Mouse (Mus musculus) intestine, embryonic 15.5 days (tissue): ENCODE measurements around the gene Mt4. TPM values are rescaled to one million over a fixed set of nuclear protein-coding genes. Genes with fewer than 3 reads are reported as not detected.
"Not testable (repeated sequence)": the region's sequence is repeated elsewhere in the genome, so short reads cannot be mapped to it uniquely, and the experiment has no call there.

Experiments used
- ATAC-seq: fragments of 200-750 bp; cut with Nextera tagmentation; 2 replicates; pipeline ENCODE4 v1.8.0; 2017; ENCODE audit warnings: moderate TSS enrichment, moderate library complexity
- H3K27ac ChIP-seq: fragments of 300-500 bp; sonication (generic); 2 replicates; pipeline ENCODE4 v1.5.1; 2015; ENCODE audit warnings: mild to moderate bottlenecking, inconsistent platforms
- H3K27me3 ChIP-seq: fragments of 300-500 bp; sonication (generic); replicated peaks from 2 replicates; pipeline ENCODE4 v1.6.1; 2015; ENCODE audit warnings: inconsistent platforms
- H3K36me3 ChIP-seq: fragments of 300-500 bp; sonication (generic); 2 replicates; pipeline ENCODE4 v1.6.1; 2015; ENCODE audit warnings: inconsistent platforms
- H3K4me1 ChIP-seq: fragments of 300-500 bp; sonication (generic); replicated peaks from 2 replicates; pipeline ENCODE4 v1.6.1; 2015; ENCODE audit warnings: inconsistent platforms
- H3K4me2 ChIP-seq: fragments of 300-500 bp; sonication (generic); replicated peaks from 2 replicates; pipeline ENCODE4 v1.6.1; 2015; ENCODE audit warnings: mild to moderate bottlenecking, inconsistent platforms
- H3K4me3 ChIP-seq: fragments of 300-500 bp; sonication (generic); replicated peaks from 2 replicates; pipeline ENCODE4 v1.5.1; 2015; ENCODE audit warnings: inconsistent platforms
- H3K9ac ChIP-seq: fragments of 300-500 bp; sonication (generic); 2 replicates; pipeline ENCODE4 v1.6.1; 2015; ENCODE audit warnings: inconsistent platforms
- H3K9me3 ChIP-seq: fragments of 300-500 bp; sonication (generic); 2 replicates; pipeline ENCODE4 v1.6.1; 2016; ENCODE audit warnings: inconsistent platforms
- WGBS: fragments of 180-500 bp; shearing (Covaris S2); methylation state at CpG from one replicate; pipeline ENCODE4 v1.1.7; 2015; 5-methylcytosine and 5-hydroxymethylcytosine counted together
- polyA plus RNA-seq: library from polyadenylated mRNA; unstranded; fragments of >200 nt; fragmentation: Nextera tagmentation; extraction: Ambion mirVana; gene quantifications from 2 replicates; pipeline ENCODE4 v1.2.1, GENCODE M21; 2015

The Mt4 gene
- polyA plus RNA-seq, 1 experiment from 2014 or later: 4.1 TPM

DNA sequence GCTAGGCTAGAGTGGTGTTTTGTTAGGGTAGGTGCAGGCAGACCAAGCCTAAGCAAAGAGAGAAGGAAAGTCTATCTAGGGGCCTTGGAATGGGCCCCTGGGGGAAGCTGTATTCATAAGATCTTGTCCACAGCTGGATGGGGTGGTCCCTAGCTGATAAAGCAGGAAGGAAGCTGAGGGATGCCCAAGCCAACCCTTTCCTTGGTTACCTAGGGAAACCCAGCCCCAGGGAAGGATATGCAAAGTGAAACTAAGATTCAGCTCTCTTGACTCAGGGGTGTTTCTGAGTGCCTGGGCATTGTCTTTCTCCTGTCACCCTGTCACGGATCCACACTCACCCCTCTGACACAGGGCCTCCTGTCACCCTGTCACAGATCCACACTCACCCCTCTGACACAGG, 23.6 kb upstream of the Mt4 start:
- ATAC-seq: no peak
- Histone ChIP-seq H3K4me1 (no peaks in the 10 kb centered on the region), H3K4me2 (no peak overlapping the region), H3K9ac (no peak overlapping the region), H3K27ac (no peak overlapping the region), H3K9me3 (no peaks in the 10 kb centered on the region), H3K36me3 (no peaks in the 10 kb centered on the region), H3K4me3 (no peak overlapping the region), H3K27me3 (no peaks in the 10 kb centered on the region)
- WGBS: 26% methylated on average over 1 of the region's 1 CpGs

DNA sequence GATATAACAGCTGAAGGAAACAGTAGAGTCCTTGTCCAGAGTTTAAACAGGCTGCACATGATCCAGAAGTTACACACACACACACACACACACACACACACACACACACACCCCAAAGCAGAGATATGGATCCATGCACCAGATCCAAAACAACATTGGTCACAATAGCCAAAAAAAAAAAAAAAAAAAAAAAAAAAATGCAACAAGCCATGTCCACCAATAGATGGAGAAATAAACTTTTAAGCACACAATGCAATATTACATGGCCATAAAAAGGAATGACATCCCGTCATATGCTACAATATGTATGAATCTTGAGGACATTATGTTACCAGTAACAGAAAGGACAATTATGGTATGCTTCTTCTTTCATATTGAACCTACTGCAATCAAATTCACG, 23.0 kb upstream of the Mt4 start:
- H3K9me3 ChIP-seq: no peaks in the 10 kb centered on the region
- 89% methylated on average over 2 of the region's 2 CpGs for WGBS
- no peaks in the 10 kb centered on the region for H3K27me3 ChIP-seq
- H3K36me3 ChIP-seq: no peaks in the 10 kb centered on the region
- no peak overlapping the region for H3K4me3 ChIP-seq
- H3K9ac ChIP-seq: no peak overlapping the region
- no peak overlapping the region for H3K4me2 ChIP-seq
- H3K27ac ChIP-seq: no peak overlapping the region
- H3K4me1 ChIP-seq: no peaks in the 10 kb centered on the region
- no peak for ATAC-seq

DNA sequence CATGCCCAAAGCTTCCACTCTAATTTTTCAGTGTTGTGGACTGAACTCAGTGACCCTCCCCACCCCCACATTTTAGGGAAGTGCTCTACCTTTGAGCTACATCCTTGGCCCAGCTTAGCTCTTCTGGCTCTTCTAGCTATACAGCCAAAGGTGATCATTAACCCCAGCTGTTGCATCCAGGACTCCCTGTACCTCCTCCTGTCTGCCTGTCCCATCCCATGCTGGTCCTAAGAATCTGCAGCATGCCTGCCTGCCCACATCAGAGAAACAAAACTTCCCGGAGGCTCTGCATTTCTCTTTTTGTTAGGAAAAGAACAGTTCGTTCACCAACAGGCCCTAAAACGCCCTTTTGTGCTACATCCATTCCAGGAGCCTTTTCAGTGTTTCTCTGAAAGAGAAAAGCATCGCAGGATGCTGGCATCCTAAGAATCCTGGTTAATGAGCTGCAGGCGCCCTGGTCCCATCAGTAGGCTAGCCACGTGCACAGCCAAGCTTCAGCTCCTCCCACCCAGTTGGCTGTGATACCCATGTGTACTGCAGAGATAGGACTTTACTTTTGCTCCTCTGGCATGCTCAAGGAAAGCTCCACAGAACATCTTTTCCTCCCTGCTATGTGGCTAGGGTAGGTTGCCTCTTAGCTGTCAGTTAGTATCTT, 18.1 kb upstream of the Mt4 start:
- Histone ChIP-seq H3K9ac (no peak overlapping the region), H3K36me3 (no peaks in the 10 kb centered on the region), H3K4me2 (no peak overlapping the region), H3K4me3 (no peak overlapping the region), H3K9me3 (no peaks in the 10 kb centered on the region), H3K27ac (no peak overlapping the region), H3K27me3 (no peaks in the 10 kb centered on the region), H3K4me1 (no peaks in the 10 kb centered on the region)
- no peak for ATAC-seq
- whole genome bisulfite sequencing: 12% methylated on average over 6 of the region's 6 CpGs

DNA sequence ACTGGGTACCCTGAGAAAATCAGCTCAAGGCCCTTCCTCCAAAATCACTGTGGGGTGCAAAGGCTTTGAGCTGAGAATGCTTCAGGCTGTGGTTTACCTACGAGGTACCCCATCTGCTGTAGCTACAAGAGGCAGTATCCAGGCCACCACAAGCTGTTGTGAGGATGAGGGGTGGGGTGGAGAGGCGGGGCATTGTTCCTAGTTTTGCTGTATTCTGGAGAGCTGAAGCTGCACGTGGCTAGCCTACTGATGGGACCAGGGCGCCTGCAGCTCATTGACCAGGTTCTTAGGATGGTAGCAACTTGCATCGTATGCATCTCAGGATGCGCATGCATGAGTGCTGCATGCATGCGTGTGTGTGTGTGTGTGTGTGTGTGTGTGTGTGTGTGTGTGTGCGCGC, 15.4 kb upstream of the Mt4 start:
- no peaks in the 10 kb centered on the region for H3K27me3 ChIP-seq
- no peaks in the 10 kb centered on the region for H3K4me1 ChIP-seq
- H3K36me3 ChIP-seq: no peaks in the 10 kb centered on the region
- H3K27ac ChIP-seq: no peak overlapping the region
- H3K9ac ChIP-seq: no peak overlapping the region
- H3K4me3 ChIP-seq: no peak overlapping the region
- H3K4me2 ChIP-seq: no peak overlapping the region
- 85% methylated on average over 9 of the region's 9 CpGs for WGBS
- no peak for ATAC-seq
- H3K9me3 ChIP-seq: no peaks in the 10 kb centered on the region

DNA sequence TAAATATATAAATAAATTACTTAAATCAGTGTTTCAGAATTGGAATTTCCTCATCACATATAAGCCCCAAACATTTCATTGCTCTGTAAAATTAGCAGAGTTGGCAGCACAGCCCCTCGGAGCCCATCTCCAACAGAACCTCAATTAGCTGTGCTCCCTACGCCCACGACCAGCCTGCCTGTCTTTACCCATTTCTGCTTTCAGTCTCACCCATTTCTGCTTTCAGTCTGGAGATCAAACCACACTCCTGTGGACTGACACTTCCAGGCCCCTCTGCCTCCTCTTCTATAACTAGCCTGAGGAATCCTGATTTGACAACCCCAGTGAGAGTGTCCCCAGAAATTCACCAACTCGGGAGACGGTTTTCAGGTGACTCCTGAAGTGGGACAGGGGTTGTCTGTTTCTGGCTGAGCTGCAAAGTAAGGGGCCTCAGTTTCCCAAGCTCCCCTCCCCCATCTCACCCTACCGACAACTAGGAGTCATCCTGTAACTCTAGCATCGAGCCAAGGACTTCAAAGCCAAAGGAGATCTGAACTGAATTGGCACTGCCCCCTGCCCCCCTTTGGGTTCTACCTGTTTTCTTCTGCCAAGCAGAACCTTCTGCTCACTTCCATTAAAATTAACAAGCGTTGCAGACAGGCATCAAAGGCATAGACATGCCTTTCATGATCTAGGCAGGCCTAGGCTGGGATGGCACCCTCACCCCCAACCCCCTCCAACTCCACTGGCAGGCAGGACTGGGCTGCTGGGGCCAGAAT, 14.1 kb upstream of the Mt4 start:
- Histone ChIP-seq H3K36me3 (no peaks in the 10 kb centered on the region), H3K27ac (no peak overlapping the region), H3K9me3 (no peaks in the 10 kb centered on the region), H3K27me3 (no peaks in the 10 kb centered on the region), H3K4me2 (no peak overlapping the region), H3K4me1 (no peaks in the 10 kb centered on the region), H3K9ac (no peak overlapping the region), H3K4me3 (no peak overlapping the region)
- 46% methylated on average over 8 of the region's 8 CpGs for WGBS
- no peak for ATAC-seq

DNA sequence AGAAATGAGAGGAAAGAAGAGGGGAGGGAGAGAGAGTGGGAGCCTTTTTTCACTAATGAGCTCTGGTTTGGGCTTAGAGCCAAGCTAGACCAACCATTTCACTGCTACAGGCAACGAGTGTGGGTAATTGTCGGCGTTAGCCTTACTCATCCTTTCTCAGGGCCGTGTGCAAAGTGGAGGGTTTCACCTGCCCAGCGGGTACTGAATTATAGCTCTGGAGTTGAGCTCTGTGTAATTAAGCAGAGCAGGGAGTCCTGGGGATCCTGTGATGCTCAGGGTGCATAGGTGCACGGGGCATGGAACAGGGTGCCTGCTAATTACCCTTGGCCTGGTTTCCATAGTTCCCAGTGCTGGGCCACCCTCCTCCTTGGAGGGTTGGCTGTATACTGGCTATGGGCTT, 9.3 kb upstream of the Mt4 start:
- Histone ChIP-seq H3K4me1 (no peaks in the 10 kb centered on the region), H3K36me3 (no peaks in the 10 kb centered on the region), H3K9me3 (no peaks in the 10 kb centered on the region), H3K27me3 (no peaks in the 10 kb centered on the region), H3K9ac (no peak overlapping the region), H3K27ac (no peak overlapping the region), H3K4me3 (no peak overlapping the region), H3K4me2 (no peak overlapping the region)
- no peak for ATAC-seq
- 79% methylated on average over 6 of the region's 6 CpGs for WGBS

DNA sequence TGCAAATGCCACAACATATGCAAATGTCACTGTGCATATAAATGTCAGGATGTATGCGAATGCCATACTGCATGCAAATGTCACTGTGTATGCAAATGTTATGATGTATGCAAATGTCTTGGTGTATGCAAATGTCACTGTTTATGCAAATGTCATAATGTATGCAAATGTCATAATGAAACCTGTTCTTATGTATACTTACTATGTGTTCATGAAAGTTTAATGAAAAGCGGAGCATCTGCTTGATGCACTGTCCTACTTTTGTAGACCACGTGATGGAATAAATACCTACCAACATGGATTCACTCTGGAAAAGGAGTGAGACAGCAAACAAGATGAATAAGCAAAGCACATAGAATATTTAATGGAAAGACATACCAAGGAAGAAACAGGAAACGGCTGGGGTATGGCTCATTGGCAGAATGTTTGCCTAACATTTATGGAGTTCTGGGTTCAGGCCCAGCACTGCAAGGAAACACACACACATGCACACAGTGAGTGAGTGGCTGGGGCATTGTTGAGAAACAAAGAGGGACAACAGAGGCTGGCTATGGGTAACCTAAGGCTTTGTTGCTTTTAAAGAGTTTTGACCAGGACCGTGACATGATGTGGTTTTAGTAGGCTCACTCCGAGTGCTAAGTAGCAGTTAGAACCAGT, 7.7 kb upstream of the Mt4 start:
- Histone ChIP-seq H3K9ac (no peak overlapping the region), H3K4me3 (no peak overlapping the region), H3K27ac (no peak overlapping the region), H3K36me3 (no peaks in the 10 kb centered on the region), H3K27me3 (no peaks in the 10 kb centered on the region), H3K4me2 (no peak overlapping the region), H3K4me1 (no peaks in the 10 kb centered on the region; the same call in 1 of the 2 replicates), H3K9me3 (no peaks in the 10 kb centered on the region)
- ATAC-seq: no peak
- WGBS: 88% methylated on average over 6 of the region's 6 CpGs

DNA sequence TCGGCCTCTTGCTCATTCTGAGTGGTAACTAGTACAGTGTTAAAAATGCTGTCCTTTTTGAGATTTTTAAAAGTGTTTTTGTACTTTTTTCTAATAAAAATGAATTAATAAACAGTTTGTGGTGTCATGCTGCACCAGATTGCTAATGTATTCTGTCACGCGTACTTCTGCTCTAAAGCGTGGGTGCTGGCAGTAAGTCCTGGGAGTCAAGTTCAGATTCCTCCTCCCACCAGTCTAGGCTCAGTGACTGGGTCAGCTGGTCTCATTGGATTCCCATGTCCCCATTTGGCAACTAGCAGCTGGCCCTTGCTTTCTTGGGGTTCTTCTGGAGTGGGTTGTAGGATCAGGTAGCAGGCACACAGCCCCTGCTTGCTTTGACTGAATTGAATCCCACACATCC, 6.9 kb upstream of the Mt4 start:
- no peak overlapping the region for H3K27ac ChIP-seq
- no peak overlapping the region for H3K4me3 ChIP-seq
- H3K4me2 ChIP-seq: no peak overlapping the region
- no peaks in the 10 kb centered on the region; the same call in 1 of the 2 replicates for H3K4me1 ChIP-seq
- ATAC-seq: no peak
- no peaks in the 10 kb centered on the region for H3K27me3 ChIP-seq
- no peak overlapping the region for H3K9ac ChIP-seq
- no peaks in the 10 kb centered on the region for H3K9me3 ChIP-seq
- 91% methylated on average over 4 of the region's 4 CpGs for WGBS
- no peaks in the 10 kb centered on the region for H3K36me3 ChIP-seq

DNA sequence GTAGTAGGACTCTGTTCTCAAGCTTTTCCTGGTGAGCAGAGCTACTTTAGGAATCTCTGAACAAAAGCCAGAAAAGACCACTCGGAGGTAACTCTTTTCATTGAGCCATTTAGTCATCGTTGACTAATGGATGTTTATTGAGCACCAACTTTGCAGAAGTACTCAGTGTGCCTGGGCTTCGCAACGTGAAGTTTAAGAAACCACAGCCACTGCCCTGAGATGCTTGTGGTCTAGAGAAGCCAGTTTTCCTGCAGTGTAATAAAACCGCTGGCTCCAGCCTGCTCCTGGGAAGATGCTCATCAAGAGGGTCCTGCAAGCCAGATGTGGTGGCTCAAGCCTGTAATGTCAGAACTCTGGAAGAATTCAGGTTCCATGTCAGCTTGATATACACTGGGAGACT, 4.9 kb upstream of the Mt4 start:
- no peaks in the 10 kb centered on the region for H3K36me3 ChIP-seq
- no peaks in the 10 kb centered on the region for H3K27me3 ChIP-seq
- no peak overlapping the region for H3K9ac ChIP-seq
- no peak overlapping the region for H3K27ac ChIP-seq
- no peak overlapping the region for H3K4me2 ChIP-seq
- WGBS: 53% methylated on average over 5 of the region's 5 CpGs
- H3K9me3 ChIP-seq: no peaks in the 10 kb centered on the region
- no peak for ATAC-seq
- no peak overlapping the region for H3K4me3 ChIP-seq
- peaks cover 6% of the 10 kb centered on the region; the same call in 1 of the 2 replicates for H3K4me1 ChIP-seq

DNA sequence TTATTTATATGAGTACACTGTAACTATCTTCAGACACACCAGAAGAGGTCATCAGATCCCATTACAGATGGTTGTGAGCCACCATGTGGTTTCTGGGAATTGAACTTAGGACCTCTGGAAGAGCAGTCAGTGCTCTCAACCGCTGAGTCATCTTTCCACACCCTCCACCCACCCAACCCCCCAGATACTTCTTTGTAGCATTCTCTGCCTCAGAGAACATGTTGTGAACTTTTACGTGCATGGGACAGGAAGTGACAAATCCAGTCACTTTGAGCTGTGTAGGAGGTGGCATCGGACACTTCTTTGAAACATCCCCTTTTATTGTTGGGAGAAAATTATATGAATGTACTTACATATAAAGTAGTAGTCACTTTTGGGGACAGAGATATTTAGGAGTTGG, 2.4 kb upstream of the Mt4 start:
- H3K4me2 ChIP-seq, H3K36me3 ChIP-seq, H3K27ac ChIP-seq, ATAC-seq, H3K9me3 ChIP-seq, H3K27me3 ChIP-seq, H3K4me1 ChIP-seq, H3K9ac ChIP-seq, H3K4me3 ChIP-seq: not testable (repeated sequence)
- WGBS: 45% methylated on average over 3 of the region's 3 CpGs

DNA sequence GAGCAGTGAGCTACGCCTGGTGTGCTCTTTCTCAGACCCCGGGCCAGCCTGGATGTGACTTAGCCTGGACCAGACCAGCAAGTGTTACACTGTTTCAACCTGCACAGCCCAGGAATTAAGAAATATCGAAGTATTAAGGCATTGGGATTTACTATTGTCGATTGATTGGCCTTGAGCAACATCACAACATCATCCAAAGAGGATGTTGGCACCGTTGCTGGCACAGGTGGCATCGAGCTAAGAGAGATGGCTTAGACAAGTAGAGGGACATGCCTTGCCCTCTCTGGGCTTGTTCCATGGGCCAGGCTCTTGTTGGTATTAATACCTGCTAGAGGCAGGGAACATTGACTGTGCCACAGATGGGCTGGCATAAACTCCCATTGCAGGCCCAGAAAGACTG, 1.4 kb upstream of the Mt4 start:
- Histone ChIP-seq H3K9ac (no peak overlapping the region), H3K27ac (no peak overlapping the region), H3K4me2 (no peak overlapping the region), H3K36me3 (no peaks in the 10 kb centered on the region), H3K4me3 (no peak overlapping the region), H3K9me3 (no peaks in the 10 kb centered on the region), H3K27me3 (no peaks in the 10 kb centered on the region), H3K4me1 (peaks cover 6% of the 10 kb centered on the region; the same call in 1 of the 2 replicates)
- 87% methylated on average over 6 of the region's 6 CpGs for WGBS
- no peak for ATAC-seq

DNA sequence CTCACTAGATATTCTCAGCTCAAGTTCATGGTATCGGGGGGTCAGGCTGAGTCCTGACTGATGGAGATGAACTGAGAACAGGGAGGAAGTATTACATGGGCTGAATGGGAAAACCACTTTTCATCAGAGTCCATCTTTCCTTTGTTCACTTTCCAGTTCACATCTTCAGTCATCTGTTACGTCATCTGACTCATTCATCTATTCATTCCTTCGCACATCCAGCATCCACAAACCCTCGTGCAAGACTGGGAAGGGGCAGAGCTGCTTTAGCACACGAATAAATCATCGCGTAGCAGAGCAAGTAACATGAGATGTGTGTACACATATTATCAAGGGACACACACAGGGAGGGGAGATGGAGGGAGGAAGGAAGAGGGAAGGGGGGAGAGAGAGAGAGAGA, 805 bp upstream of the Mt4 start:
- ATAC-seq: no peak
- WGBS: 70% methylated on average over 7 of the region's 7 CpGs
- H3K36me3 ChIP-seq: no peaks in the 10 kb centered on the region
- no peak overlapping the region for H3K4me2 ChIP-seq
- H3K27me3 ChIP-seq: no peaks in the 10 kb centered on the region
- H3K27ac ChIP-seq: no peak overlapping the region
- H3K9me3 ChIP-seq: no peaks in the 10 kb centered on the region
- H3K9ac ChIP-seq: no peak overlapping the region
- no peak overlapping the region for H3K4me3 ChIP-seq
- peaks cover 6% of the 10 kb centered on the region; the same call in 1 of the 2 replicates for H3K4me1 ChIP-seq
